Mouse (Mus musculus) neural tube, embryonic 12.5 days (tissue): ENCODE data around the gene Slc39a12. TPM values are rescaled to one million over a fixed set of nuclear protein-coding genes. Genes with fewer than 3 reads are reported as not detected.

ENCODE experiments used
- ATAC-seq: fragments of 200-750 bp; cut with Nextera tagmentation; 2 replicates; pipeline ENCODE4 v1.8.0; 2017; ENCODE audit warnings: low read depth, mild to moderate bottlenecking, moderate TSS enrichment, moderate library complexity; ENCODE audit not compliant: low FRiP score
- H3K27ac ChIP-seq: fragments of 300-500 bp; sonication (generic); 2 replicates; pipeline ENCODE4 v1.5.1; 2016
- H3K27me3 ChIP-seq: fragments of 300-500 bp; sonication (generic); replicated peaks from 2 replicates; pipeline ENCODE4 v1.6.1; 2016; ENCODE audit warnings: mild to moderate bottlenecking
- H3K36me3 ChIP-seq: fragments of 300-500 bp; sonication (generic); 2 replicates; pipeline ENCODE4 v1.6.1; 2016; ENCODE audit warnings: mild to moderate bottlenecking
- H3K4me1 ChIP-seq: fragments of 300-500 bp; sonication (generic); 2 replicates; pipeline ENCODE4 v1.6.1; 2016
- H3K4me2 ChIP-seq: fragments of 300-500 bp; sonication (generic); replicated peaks from 2 replicates; pipeline ENCODE4 v1.6.1; 2016; ENCODE audit warnings: mild to moderate bottlenecking
- H3K4me3 ChIP-seq: fragments of 300-500 bp; sonication (generic); 2 replicates; pipeline ENCODE4 v1.5.1; 2016
- H3K9ac ChIP-seq: fragments of 300-500 bp; sonication (generic); 2 replicates; pipeline ENCODE4 v1.6.1; 2016; ENCODE audit warnings: mild to moderate bottlenecking
- H3K9me3 ChIP-seq: fragments of 300-500 bp; sonication (generic); 2 replicates; pipeline ENCODE4 v1.6.1; 2016; ENCODE audit warnings: mild to moderate bottlenecking
- WGBS: fragments of 180-500 bp; shearing (Covaris S2); methylation state at CpG from one replicate; pipeline ENCODE4 v1.1.7; 2016; 5-methylcytosine and 5-hydroxymethylcytosine counted together
- polyA plus RNA-seq: library from polyadenylated mRNA; unstranded; fragments of >200 nt; fragmentation: Nextera tagmentation; extraction: Ambion mirVana; gene quantifications from 2 replicates; pipeline ENCODE4 v1.2.1, GENCODE M21; 2016

Gene Slc39a12
- polyA plus RNA-seq, 1 experiment from 2014 or later: 0.43 TPM

- no peak for ATAC-seq
- no peaks in the 10 kb centered on the region for H3K36me3 ChIP-seq
- no peak overlapping the region for H3K4me2 ChIP-seq
- H3K9ac ChIP-seq: no peak overlapping the region
- no peaks in the 10 kb centered on the region for H3K9me3 ChIP-seq
- H3K27me3 ChIP-seq: no peaks in the 10 kb centered on the region
- no peaks in the 10 kb centered on the region for H3K4me1 ChIP-seq
- 86% methylated on average over 2 of the region's 2 CpGs for WGBS
- no peak overlapping the region for H3K27ac ChIP-seq
- no peak overlapping the region for H3K4me3 ChIP-seq
Observed at GRCm38 (mm10) chr2:14496150-14496549, 108.0 kb downstream of the Slc39a12 start.

GRCm38 (mm10) chr2:14502482-14502881 is 114.4 kb downstream of the Slc39a12 start:
- Histone ChIP-seq H3K36me3 (no peaks in the 10 kb centered on the region), H3K4me2 (no peak overlapping the region), H3K4me1 (no peaks in the 10 kb centered on the region), H3K9ac (no peak overlapping the region), H3K9me3 (no peaks in the 10 kb centered on the region), H3K4me3 (no peak overlapping the region), H3K27me3 (no peaks in the 10 kb centered on the region), H3K27ac (no peak overlapping the region)
- WGBS: 44% methylated on average over 3 of the region's 3 CpGs
- no peak for ATAC-seq

GRCm38 (mm10) chr2:14518237-14518636 is 130.1 kb downstream of the Slc39a12 start:
- Histone ChIP-seq H3K27me3 (no peaks in the 10 kb centered on the region), H3K36me3 (no peaks in the 10 kb centered on the region), H3K4me1 (no peaks in the 10 kb centered on the region), H3K9ac (no peak overlapping the region), H3K27ac (no peak overlapping the region), H3K4me2 (no peak overlapping the region), H3K9me3 (peaks cover 5% of the 10 kb centered on the region; the same call in 1 of the 2 replicates), H3K4me3 (no peak overlapping the region)
- 54% methylated on average over 5 of the region's 5 CpGs for WGBS
- ATAC-seq: no peak

- no peak overlapping the region for H3K4me3 ChIP-seq
- H3K27ac ChIP-seq: no peak overlapping the region
- H3K4me2 ChIP-seq: no peak overlapping the region
- ATAC-seq: no peak
- H3K27me3 ChIP-seq: no peaks in the 10 kb centered on the region
- 92% methylated on average over 3 of the region's 3 CpGs for WGBS
- no peaks in the 10 kb centered on the region for H3K36me3 ChIP-seq
- no peaks in the 10 kb centered on the region for H3K9me3 ChIP-seq
- H3K4me1 ChIP-seq: no peaks in the 10 kb centered on the region
- H3K9ac ChIP-seq: no peak overlapping the region
Observed at GRCm38 (mm10) chr2:14534325-14535077, 146.4 kb downstream of the Slc39a12 start.

GRCm38 (mm10) chr2:14535246-14535671 is 147.1 kb downstream of the Slc39a12 start:
- peak; percentile 48; the same call in 1 of the 2 replicates for ATAC-seq

GRCm38 (mm10) chr2:14537781-14538180 is 149.7 kb downstream of the Slc39a12 start:
- Histone ChIP-seq H3K4me1 (no peaks in the 10 kb centered on the region), H3K9ac (no peak overlapping the region), H3K4me3 (no peak overlapping the region), H3K9me3 (no peaks in the 10 kb centered on the region), H3K27me3 (no peaks in the 10 kb centered on the region), H3K27ac (no peak overlapping the region), H3K36me3 (no peaks in the 10 kb centered on the region), H3K4me2 (no peak overlapping the region)
- 83% methylated on average over 3 of the region's 3 CpGs for WGBS
- ATAC-seq: no peak

More at GRCm38 (mm10) chr2:14535246-14535671, 147.1 kb downstream of the Slc39a12 start:
- WGBS: 56% methylated on average over 3 of the region's 3 CpGs
- H3K27ac ChIP-seq: no peak overlapping the region
- H3K4me1 ChIP-seq: no peaks in the 10 kb centered on the region
- no peak overlapping the region for H3K4me2 ChIP-seq
- no peaks in the 10 kb centered on the region for H3K9me3 ChIP-seq
- no peaks in the 10 kb centered on the region for H3K27me3 ChIP-seq
- H3K9ac ChIP-seq: no peak overlapping the region
- H3K4me3 ChIP-seq: no peak overlapping the region
- H3K36me3 ChIP-seq: no peaks in the 10 kb centered on the region

GRCm38 (mm10) chr2:14543355-14543754 is 155.2 kb downstream of the Slc39a12 start:
- Histone ChIP-seq H3K27me3 (no peaks in the 10 kb centered on the region), H3K9me3 (no peaks in the 10 kb centered on the region), H3K9ac (no peak overlapping the region), H3K27ac (no peak overlapping the region), H3K4me3 (no peak overlapping the region), H3K36me3 (no peaks in the 10 kb centered on the region), H3K4me2 (no peak overlapping the region), H3K4me1 (no peaks in the 10 kb centered on the region)
- WGBS: 78% methylated on average over 3 of the region's 3 CpGs
- no peak for ATAC-seq

GRCm38 (mm10) chr2:14543773-14544172 is 155.7 kb downstream of the Slc39a12 start:
- no peak overlapping the region for H3K9ac ChIP-seq
- H3K27ac ChIP-seq: no peak overlapping the region
- H3K9me3 ChIP-seq: no peaks in the 10 kb centered on the region
- no peak overlapping the region for H3K4me3 ChIP-seq
- H3K36me3 ChIP-seq: no peaks in the 10 kb centered on the region
- no peak overlapping the region for H3K4me2 ChIP-seq
- 92% methylated on average over 2 of the region's 2 CpGs for whole genome bisulfite sequencing
- no peaks in the 10 kb centered on the region for H3K4me1 ChIP-seq
- no peaks in the 10 kb centered on the region for H3K27me3 ChIP-seq
- ATAC-seq: no peak

Other genes with a start within 250 kb of the Slc39a12 start
- 0.11 TPM in 1 of 2 replicates, not detected in the other for gene Tmem236, start 213.8 kb upstream of the Slc39a12 start, polyA plus RNA-seq
- 3.7 and 4.7 TPM in 2 replicates for gene Mrc1, start 158.9 kb upstream of the Slc39a12 start, polyA plus RNA-seq
- gene Cacnb2, start 214.8 kb downstream of the Slc39a12 start, polyA plus RNA-seq: 1.7 and 2.0 TPM in 2 replicates